Mouse (Mus musculus): ENCODE results near the gene Il6st. TPM values are rescaled to one million over a fixed set of nuclear protein-coding genes. Genes with fewer than 3 reads are reported as not detected.

Il6st gene
- total RNA-seq, 2 experiments from 2014 or later, result 80.5 to 92.4 TPM

DNA sequence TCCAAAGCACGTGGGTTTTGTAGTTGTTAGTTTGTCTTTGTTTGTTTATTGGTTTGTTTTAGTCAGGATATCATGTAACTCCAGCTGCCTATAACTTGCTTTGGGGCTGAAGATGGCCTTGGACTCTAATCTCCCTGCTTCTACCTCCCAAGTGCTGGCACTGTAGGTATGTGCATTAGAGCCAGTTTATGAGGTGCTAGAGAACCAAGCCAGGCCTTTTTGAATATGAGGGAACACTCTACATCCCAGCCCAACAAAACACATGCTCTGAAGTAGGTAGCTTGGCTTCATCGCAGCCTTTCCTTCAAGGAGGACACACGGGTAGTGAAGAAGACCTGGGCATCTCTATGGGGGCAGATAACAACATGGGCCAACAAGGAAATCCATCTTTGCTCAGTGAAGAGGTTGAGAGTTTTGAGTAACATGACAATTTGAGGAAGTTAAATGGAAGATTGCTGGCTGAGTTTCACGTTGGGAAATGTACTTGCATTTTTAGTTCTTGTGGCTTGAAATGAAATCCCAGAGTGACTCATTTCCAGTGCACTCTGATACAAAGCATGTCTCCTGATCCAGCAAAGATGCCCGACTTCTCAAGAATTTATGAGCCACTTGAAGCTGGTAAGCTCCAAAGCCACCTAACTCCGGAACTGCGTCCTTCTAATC is 20.9 kb upstream of the Il6st start:
- DNase-seq (ENCODE audit: low spot score in 2 of 2), result no peak

DNA sequence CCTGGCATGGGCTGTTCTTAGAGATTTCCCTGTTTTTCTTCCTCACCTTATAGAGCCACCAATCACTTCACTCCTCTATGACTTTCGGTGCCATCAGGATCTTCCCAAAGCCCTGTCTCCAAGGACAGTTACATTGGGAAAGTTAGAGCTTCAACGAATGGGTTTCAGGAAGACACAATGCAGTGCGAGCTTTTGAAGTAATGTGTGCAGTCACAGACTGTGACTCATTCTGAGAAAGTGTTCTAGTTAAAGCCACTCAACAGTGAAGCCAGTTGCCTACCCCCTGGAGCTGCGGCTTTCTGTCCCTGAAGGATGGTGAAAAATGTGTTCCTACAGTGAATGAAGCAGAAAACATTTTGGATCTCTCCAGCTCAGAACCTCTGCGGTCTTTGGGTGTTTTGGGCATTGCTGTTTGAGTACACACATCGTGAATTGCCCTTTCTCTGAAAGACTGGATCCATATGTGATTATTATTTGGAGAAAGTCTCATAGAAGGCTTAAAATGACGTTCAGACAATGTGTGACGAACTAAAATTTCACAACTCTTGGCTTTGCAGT is 16.7 kb upstream of the Il6st start:
- DNase-seq (ENCODE audit: low spot score in 2 of 2), result no peak

DNA sequence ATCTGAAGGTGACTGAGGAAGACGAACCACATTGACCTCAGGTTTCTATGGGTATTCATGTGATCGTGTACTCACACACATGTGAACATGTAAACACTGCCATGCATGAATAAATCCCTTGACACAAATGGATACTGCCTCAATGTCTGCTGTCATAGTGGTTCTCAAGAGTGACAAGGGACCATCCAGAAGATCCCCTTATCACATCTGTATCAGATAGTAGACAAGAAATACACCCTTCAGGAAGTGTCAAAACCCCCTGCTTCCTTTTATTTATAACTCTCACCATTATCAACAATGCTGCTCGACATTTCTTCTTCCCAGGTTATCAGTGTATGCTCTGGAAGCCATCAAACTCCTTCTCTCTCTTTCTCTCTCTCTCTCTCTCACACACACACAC is 13.7 kb upstream of the Il6st start:
- DNase-seq (ENCODE audit: low spot score in 2 of 2), result no peak

DNA sequence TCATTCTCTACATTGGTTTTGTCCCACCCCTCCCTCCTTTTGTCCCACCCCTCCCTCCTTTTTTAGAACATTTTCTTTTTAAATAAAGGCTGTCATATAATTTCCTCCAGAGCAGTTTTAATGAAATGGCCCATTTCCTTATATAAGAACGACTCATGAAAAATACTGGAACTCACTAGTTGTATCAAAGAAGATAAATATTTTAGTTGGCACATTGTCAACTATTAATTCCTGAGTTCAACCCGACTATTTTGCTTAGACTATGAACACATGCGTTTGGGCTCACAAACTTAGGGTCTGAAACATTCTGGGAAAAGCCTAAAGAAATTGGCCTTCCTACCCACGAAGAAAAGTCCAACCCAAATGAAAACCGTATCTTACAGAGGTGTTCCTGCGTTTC is 6.5 kb upstream of the Il6st start:
- no peak for DNase-seq (ENCODE audit: low spot score in 2 of 2)

DNA sequence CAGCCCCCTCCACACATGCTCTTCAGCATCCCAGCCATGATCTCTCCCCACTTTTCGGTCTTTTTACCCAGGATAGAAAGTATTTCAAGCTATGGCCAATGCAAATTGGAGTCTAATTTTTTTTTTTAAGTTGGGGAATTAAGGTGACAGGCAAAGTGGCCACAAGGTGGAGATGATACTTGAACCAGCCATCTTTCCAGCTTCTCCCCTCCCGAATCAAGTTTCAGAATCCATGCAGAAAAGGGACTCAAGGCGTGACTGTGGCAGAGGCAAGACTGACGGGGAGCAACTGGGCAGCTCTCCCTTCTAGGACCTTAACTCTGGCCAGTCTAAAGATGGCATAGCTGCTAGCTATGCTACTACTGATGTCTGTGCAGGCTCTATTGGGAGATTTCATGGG is 5.9 kb upstream of the Il6st start:
- DNase-seq (ENCODE audit: low spot score in 2 of 2), result no peak

DNA sequence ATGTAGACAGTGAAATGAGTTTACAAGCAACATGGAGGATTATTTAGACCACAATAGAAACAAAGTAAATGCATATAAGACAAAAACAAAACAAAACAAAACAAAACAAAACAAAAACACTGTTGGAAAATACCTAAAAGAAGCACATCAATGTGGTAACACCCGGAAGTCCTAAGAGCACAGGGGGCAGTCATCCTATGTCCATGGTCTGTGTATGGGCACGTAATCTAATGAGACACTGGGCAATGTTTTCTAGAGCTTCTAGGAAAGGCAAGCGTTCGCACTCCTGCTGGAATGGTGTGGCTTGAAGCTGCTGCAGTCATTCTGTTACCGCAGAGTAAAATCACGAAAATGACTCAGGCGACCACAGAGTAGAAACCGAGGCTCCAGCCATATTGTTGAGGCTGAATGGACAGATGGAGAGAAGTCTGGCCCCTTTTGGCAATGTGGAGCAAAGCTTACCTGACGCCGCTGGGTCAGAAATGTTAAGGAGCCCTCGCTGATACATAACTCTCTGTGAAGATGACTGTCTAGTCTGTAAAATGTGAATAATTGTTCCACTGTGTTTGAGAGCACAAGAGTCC is 5.3 kb upstream of the Il6st start:
- no peak for DNase-seq (ENCODE audit: low spot score in 2 of 2)

DNA sequence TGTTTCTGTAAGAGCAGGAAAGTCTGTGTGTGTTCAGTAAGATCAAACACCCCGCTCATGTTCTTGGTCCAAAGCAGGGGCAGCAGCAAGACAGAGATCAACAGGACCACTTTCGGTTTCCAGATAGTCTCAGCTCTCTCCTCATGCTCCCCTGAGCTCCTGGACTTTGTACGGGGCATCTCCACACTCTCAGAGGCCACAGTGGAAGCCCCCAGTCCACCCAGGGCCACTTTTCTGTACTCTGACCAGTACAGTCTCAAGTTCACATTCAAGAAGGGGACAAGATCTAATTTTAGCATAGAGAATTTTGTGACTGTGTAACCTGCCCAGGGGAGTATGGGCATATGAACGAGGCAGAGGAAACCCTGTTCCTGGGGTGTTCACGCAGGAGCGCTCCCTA is 3.9 kb upstream of the Il6st start:
- DNase-seq (ENCODE audit: low spot score in 2 of 2), result no peak

DNA sequence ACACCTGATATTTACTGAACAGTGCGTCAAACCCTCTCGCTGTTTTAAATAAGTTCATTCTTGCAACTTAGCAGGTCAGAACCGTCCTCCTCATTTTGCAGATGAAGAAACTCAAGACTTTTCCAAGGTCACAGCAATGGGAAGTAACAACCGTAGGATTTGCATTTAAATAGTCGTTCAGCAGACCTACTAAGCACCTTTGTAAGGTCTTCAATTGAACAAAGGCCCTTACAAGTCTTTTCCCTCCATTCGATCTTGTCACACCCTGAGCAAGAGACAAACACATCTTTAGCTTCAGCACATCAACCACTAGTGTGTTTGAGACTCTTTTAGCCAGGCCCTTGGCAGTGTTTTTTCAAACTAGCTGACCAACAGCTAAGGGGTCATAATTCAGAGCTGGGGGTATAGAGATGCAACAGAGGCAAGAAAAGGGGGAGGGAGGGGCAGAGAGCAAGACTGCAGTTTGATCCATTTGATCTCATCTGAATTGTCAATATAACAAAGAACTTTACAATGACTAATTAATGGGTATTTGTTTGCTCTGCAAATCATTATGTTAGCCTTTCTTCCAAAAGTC is 1.4 kb upstream of the Il6st start:
- no peak for DNase-seq (ENCODE audit: low spot score in 2 of 2)

DNA sequence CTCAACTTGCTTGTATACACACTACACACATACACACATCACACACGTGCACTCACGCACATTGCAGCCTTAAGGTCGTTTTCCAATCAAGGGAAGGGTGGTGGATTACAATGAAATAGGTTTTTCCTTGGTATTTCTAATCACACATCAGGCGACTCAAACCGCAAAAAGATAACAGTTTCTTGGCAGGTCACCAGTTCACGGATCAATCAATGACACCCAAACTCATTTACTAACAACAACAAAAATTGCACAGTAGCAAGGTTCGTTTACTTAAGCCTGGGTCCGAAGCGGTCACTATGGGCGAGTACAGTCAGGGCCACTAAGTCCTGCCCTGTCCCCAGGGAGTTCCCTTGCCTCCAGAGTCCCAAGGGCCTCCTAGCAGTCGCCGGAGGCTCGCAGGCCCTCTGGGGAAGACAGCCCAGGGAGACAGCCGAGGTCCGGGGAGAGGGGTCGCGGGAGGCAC is 500 bp upstream of the Il6st start:
- DNase-seq (ENCODE audit: low spot score in 2 of 2), result no peak

DNA sequence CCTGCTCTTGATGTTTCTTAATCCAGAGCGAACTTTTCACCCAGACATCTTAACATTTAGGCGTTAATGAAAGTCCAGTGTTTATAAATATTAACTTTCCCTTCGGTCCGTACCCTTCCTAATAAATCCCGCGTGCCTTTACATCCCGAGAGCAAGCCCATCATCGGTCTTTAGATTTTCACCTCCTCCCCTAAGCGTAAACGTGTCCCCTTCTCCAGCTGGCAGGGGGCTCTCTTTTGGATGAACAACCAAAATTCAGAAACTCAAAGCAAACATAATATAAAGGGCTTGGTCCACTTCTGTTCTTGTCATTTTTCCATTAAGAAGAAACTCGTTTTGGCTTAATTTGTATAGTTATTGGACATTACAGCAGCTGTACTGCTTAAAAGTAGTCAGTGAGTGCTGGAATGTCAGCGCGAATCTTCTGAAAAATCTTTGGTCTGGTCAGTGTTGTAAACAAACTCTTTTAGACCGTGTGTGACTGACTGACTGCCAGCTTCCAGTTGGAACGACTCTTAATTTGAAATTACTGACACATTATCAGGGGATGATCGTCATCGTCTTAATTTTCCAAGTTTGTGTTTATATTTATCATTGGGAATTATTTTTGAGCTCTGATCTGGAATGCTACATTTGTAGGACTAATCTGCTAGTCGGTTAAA is 887 bp downstream of the Il6st start:
- no peak for DNase-seq (ENCODE audit: low spot score in 2 of 2)

DNA sequence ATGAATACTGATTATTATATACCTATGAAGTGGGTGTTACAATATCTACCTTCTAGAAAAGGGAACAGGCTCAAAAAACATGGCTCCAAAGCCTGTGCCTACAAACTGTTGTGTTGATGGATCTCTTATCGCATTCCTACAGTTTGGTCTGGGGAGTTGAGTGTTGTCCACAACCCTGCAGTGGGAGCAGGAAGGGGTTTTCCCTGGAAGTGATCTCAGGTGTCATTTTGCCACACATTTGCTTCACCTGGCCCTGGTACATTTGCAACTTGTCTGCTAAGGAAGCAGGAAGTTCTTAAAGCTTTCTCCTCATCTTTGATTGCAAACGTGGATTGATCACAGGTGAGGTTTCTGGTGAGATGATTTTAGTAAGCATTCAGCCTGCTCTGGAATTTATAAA is 1.7 kb downstream of the Il6st start:
- DNase-seq (ENCODE audit: low spot score in 2 of 2), result no peak

DNA sequence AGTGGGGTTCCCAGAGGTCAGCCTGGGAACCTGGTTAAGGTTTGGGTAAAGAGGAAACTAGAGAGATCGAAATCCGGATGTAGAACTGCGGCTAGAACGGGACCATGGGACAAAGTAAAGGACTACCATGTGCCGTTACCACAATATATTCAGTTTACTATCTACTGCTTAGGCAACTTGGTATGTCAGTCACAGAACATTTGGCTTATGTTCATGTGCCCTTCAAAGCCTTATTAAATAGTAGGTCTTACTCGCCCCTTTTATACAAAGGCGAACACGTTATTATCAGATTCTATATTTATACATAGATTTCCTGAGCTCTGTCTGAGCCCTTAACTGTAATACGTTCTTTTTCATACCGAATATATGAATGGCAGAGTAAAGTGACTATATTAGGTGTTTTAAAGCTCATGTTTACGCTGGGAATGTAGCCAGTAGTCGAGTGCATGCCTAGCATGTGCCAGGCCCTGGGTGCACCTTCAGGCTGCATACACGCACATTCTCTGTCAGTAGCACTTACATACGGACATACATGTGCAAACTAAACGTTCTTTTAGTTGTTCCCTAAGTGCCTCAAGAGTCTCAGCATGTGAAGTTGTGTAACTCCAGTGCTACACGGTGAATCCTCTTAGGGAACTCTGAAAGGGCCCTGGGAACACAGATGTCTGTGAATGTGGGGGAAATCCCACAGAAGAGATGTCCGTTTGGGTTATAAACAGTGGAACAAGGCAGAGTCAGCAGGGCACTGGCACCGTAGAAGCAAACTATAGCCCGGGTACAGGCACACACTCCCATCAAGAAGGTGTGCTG is 2.5 kb downstream of the Il6st start:
- no peak for DNase-seq (ENCODE audit: low spot score in 2 of 2)

DNA sequence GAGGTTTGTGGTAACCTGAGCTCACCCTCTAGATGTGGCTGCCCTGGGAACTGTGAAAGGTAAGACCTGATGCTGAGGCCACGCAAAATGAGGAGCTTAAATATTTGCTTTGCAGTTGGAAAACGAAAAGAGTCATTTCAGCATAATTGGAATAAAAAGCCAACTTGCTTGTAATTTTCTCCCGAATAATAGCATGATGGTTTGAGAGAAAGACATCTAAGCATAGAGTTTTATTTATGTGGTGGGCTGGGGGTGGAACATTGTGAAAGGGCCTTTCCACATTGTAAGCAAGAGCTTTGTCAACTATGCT is 3.0 kb downstream of the Il6st start:
- no peak for DNase-seq (ENCODE audit: low spot score in 2 of 2)

DNA sequence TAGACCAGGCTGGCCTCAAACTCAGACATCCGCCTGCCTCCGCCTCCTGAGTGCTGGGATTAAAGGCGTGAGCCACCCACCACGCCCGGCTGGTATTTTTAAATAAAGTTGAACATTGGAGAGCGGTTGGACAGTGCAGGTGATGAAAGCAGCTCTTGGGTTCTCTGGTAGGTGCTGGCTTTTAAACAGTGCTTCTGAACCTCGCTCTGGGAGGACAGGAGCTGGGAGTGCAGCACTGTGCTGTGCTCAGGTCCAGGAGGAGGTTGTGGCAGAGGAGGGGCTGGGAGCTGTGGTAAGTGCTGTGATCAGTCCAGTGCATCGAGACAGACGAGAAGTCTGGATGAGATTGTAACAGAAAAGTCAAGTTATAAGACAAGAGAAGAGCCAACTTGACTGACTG is 3.5 kb downstream of the Il6st start:
- no peak for DNase-seq (ENCODE audit: low spot score in 2 of 2)

DNA sequence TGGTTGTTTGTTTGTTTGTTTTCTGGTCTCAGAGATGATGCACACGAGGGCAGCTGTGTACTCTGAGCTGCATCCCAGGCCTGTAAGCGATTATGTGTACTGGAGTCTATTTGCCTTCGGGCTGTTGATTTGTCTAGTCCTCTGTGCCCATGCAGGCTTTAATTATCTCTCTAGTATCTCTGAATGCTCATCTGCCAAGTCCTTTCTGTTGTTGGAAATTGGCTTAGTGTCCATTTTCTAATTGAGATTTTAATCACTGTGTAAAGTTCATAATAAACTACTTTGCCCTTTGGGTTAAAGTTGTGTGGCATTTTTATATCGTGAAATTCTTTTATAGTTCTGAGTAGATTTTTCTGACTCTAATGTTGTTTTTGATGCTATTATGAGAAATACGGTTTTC is 5.6 kb downstream of the Il6st start:
- DNase-seq (ENCODE audit: low spot score in 2 of 2), result no peak

DNA sequence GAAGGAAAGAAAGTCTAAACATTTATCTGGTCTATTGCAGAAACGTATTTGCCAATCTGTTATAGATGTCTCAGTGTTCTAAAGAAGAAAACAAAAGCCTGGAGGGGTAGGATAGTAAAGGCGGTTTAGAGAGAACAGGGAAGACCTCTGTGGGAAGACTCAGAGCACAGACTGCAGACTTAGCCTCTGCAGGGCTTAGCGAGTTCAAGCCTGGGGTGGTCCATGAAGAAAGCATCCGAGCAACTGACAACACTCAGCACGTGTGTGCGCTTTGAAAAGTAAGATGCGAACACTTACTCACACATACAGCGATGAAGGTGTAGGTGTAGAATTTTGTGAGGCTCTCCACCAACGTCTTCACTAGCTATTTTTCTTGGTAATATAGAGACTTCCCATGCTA is 7.3 kb downstream of the Il6st start:
- no peak for DNase-seq (ENCODE audit: low spot score in 2 of 2)

DNA sequence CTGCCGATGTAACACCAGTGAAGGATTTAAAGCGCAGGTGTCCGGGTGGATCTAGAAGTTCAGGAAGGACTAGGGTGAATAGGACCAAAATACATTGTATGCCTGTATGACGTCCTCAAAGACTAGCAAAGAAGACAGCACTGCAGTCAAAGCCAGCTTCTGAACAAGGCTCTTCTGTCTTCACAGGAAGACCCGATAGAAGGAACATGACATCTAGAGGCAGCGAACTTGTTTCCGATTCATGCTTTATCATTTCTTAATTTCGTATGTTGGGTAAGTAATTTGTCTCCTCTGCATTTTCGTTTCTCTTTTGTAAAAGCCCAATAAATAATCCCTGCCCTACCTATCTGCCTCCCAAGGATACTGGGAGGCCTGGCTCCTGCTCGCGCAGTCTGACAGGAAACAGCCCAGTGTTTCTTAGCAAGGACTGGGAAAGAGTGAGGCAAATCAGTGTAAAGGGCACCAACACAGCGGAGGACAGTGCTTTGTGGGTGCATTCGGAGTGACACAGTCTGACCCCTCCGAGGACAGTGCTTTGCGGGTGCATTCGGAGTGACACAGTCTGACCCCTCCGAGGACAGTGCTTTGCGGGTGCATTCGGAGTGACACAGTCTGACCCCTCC is 8.6 kb downstream of the Il6st start:
- no peak for DNase-seq (ENCODE audit: low spot score in 2 of 2)

DNA sequence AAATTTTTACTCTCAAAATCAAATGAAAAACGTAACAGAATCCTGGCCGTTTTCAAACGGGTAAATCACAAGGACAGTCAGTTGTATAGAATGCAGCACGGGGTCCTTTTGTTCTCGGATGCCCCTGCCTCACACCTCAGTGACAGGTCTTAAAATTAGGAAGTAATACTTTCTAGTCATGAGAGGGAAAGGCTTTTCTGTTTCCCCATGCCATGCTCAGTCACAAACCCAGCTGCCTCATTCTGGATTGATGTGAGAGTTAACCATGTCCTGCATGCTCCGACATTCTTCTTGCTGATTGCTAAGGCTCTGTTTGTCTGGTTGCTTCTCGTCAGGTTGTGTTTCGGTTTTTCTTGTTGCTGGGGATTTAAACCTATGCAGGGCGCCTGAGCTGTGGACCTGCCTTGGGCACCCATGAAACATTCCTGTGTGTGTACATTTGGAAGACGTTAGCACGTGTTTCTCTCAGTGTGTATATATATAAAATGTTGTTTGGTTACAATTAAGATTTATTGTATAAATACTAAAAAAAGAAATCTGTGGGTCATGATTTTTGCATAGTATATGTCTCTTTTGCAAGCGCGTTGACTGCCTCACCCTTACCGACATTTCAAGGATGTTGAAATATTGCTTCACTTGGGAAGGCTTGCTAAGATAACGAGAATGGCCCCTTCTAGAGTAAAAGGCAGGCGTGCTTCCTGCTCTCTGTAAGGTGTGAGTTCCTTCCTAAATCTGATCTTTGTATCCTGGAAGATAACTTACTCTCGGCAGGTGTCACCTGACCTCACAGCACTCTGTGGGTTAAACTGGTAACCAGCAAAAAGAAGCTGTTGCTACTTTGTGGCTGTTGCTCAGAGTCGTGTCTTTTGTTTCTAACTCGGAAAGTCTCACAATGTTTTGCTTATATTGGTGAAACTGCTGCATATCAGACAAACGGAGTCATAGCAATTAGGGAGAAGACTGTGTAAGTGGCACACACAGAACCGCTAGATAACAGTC is 10.2 kb downstream of the Il6st start:
- no peak for DNase-seq (ENCODE audit: low spot score in 2 of 2)

DNA sequence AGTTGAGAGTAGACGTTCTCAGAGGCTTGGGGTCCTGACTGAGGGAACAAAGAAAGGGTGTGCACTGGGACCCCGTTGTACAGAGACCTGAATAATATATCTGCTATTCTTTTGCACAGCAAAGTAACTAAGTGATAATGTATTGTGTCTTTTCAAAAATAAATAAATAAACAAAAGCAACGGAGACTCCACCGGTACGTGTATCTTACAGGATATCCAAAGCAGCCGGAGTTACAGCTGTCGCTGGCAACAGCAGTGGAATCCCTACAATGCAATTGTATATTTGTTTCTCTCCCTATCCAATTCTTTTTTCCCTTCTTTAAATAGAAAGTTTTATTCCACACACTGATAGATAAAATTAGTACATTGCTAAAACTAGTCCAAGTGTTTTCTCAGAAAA is 15.2 kb downstream of the Il6st start:
- DNase-seq (ENCODE audit: low spot score in 2 of 2), result no peak

DNA sequence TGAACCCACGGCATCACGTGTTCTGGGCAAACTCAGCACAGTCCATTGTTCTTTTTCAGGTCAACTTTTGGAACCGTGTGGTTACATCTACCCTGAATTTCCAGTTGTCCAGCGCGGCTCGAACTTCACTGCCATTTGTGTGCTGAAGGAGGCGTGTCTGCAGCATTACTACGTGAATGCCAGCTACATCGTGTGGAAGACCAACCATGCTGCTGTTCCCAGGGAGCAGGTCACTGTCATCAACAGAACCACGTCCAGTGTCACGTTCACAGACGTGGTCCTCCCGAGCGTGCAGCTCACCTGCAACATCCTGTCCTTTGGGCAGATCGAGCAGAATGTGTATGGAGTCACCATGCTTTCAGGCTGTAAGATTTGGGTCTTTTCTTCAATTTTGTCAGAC is 16.1 kb downstream of the Il6st start:
- DNase-seq (ENCODE audit: low spot score in 2 of 2), result no peak

Measured in layer of hippocampus, postnatal 10 days (tissue).